Mouse (Mus musculus): ENCODE results near the gene Mcm9.
"Not testable (repeated sequence)": the region's sequence is repeated elsewhere in the genome, so short reads cannot be mapped to it uniquely, and the experiment has no call there.

Gene Mcm9

GRCm38 (mm10) chr10:53630339-53630738 is at the start of gene Mcm9:
Mcm9 (minus strand) TSS chr10:53630439.
- peak; percentile 11 for DNase-seq (ENCODE audit: low spot score)

- DNase-seq (ENCODE audit: low spot score) = no peak
Measured at GRCm38 (mm10) chr10:53661788-53662187, 31.5 kb upstream of the Mcm9 start.

- not testable (repeated sequence) for DNase-seq (ENCODE audit: low spot score)
Measured at GRCm38 (mm10) chr10:53654239-53654638, 24.0 kb upstream of the Mcm9 start.

- no peak for DNase-seq (ENCODE audit: low spot score)
Measured at GRCm38 (mm10) chr10:53650683-53651082, 20.4 kb upstream of the Mcm9 start.

- peak; percentile 40 for DNase-seq (ENCODE audit: low spot score)
Measured at GRCm38 (mm10) chr10:53641507-53641906, 11.3 kb upstream of the Mcm9 start.

- no peak for DNase-seq (ENCODE audit: low spot score)
Measured at GRCm38 (mm10) chr10:53635246-53635971, 5.2 kb upstream of the Mcm9 start.

- DNase-seq (ENCODE audit: low spot score) = no peak
Measured at GRCm38 (mm10) chr10:53634160-53634559, 3.9 kb upstream of the Mcm9 start.

- peak; percentile 93 for DNase-seq (ENCODE audit: low spot score)
Measured at GRCm38 (mm10) chr10:53629918-53630250, 355 bp downstream of the Mcm9 start.

- DNase-seq (ENCODE audit: low spot score) = peak; percentile 84
Measured at GRCm38 (mm10) chr10:53629247-53629917, 857 bp downstream of the Mcm9 start.

GRCm38 (mm10) chr10:53615850-53616616 is 14.2 kb downstream of the Mcm9 start:
- DNase-seq (ENCODE audit: low spot score) = no peak

GRCm38 (mm10) chr10:53613955-53614354 is 16.3 kb downstream of the Mcm9 start:
- DNase-seq (ENCODE audit: low spot score) = no peak

GRCm38 (mm10) chr10:53612172-53612571 is 18.1 kb downstream of the Mcm9 start:
- DNase-seq (ENCODE audit: low spot score) = no peak

- DNase-seq (ENCODE audit: low spot score) = no peak
Measured at GRCm38 (mm10) chr10:53608274-53608673, 22.0 kb downstream of the Mcm9 start.

GRCm38 (mm10) chr10:53605328-53605727 is 24.9 kb downstream of the Mcm9 start:
- no peak for DNase-seq (ENCODE audit: low spot score)

- DNase-seq (ENCODE audit: low spot score) = no peak
Measured at GRCm38 (mm10) chr10:53598821-53599220, 31.4 kb downstream of the Mcm9 start.

GRCm38 (mm10) chr10:53597121-53597881 is 32.9 kb downstream of the Mcm9 start:
- DNase-seq (ENCODE audit: low spot score) = no peak

- peak; percentile 94 for DNase-seq (ENCODE audit: low spot score)
Measured at GRCm38 (mm10) chr10:53596677-53597120, 33.5 kb downstream of the Mcm9 start, which contains the start of gene Asf1a. Asf1a (plus strand) TSS chr10:53596757.

- DNase-seq (ENCODE audit: low spot score) = peak; percentile 77
Measured at GRCm38 (mm10) chr10:53595744-53596676, 34.2 kb downstream of the Mcm9 start.

GRCm38 (mm10) chr10:53585777-53586176 is 44.5 kb downstream of the Mcm9 start:
- no peak for DNase-seq (ENCODE audit: low spot score)

- no peak for DNase-seq (ENCODE audit: low spot score)
Measured at GRCm38 (mm10) chr10:53581087-53581486, 49.2 kb downstream of the Mcm9 start.

GRCm38 (mm10) chr10:53580621-53581081 is 49.6 kb downstream of the Mcm9 start:
- DNase-seq (ENCODE audit: low spot score) = no peak
